Mouse (Mus musculus) lung, postnatal 10 days (tissue): ENCODE results near the gene Micall1.
A peak's percentile ranks its signal among the peaks of the same experiment; 100 is the strongest.

Source experiments
- DNase-seq: peaks from one replicate; pipeline ENCODE4 v3.0.0; 2021

Gene Micall1

GRCm38 (mm10) chr15:79133191-79133661, 24.5 kb downstream of the Micall1 start:
- peak; percentile 70 for DNase-seq

- no peak for DNase-seq
Observed at GRCm38 (mm10) chr15:79134496-79135270, 26.0 kb downstream of the Micall1 start.

GRCm38 (mm10) chr15:79135332-79135731, 26.6 kb downstream of the Micall1 start:
- no peak for DNase-seq

- DNase-seq, result peak; percentile 41
Observed at GRCm38 (mm10) chr15:79135783-79136575, 27.3 kb downstream of the Micall1 start.

- no peak for DNase-seq
Observed at GRCm38 (mm10) chr15:79139640-79140039, 30.9 kb downstream of the Micall1 start.

GRCm38 (mm10) chr15:79140866-79141565, 32.3 kb downstream of the Micall1 start, which contains the start of the genes Polr2f and 1700088E04Rik:
TSS of gene Polr2f (plus strand) at chr15:79141009.
TSS of gene 1700088E04Rik (minus strand) at chr15:79141253.
- peak; percentile 96 for DNase-seq

- DNase-seq, result no peak
Observed at GRCm38 (mm10) chr15:79141566-79141917, 32.8 kb downstream of the Micall1 start.

- DNase-seq, result no peak
Observed at GRCm38 (mm10) chr15:79143316-79143715, 34.6 kb downstream of the Micall1 start.

GRCm38 (mm10) chr15:79144021-79144420, 35.3 kb downstream of the Micall1 start:
- DNase-seq, result no peak

GRCm38 (mm10) chr15:79145522-79145921, 36.8 kb downstream of the Micall1 start:
- DNase-seq, result no peak

GRCm38 (mm10) chr15:79148533-79148932, 39.8 kb downstream of the Micall1 start:
- DNase-seq, result peak; percentile 91

- DNase-seq, result no peak
Observed at GRCm38 (mm10) chr15:79151881-79152280, 43.2 kb downstream of the Micall1 start.

- no peak for DNase-seq
Observed at GRCm38 (mm10) chr15:79152709-79153108, 44.0 kb downstream of the Micall1 start.

- DNase-seq, result no peak
Observed at GRCm38 (mm10) chr15:79155572-79155971, 46.9 kb downstream of the Micall1 start.

GRCm38 (mm10) chr15:79162301-79162700, 53.6 kb downstream of the Micall1 start:
- no peak for DNase-seq

GRCm38 (mm10) chr15:79162822-79163221, 54.1 kb downstream of the Micall1 start:
- no peak for DNase-seq

GRCm38 (mm10) chr15:79164251-79164650, 55.6 kb downstream of the Micall1 start:
- no peak for DNase-seq

GRCm38 (mm10) chr15:79165140-79165539, 56.4 kb downstream of the Micall1 start, which contains the start of gene Sox10:
TSS of gene Sox10 (minus strand) at chr15:79165240.
- DNase-seq, result no peak

- DNase-seq, result no peak
Observed at GRCm38 (mm10) chr15:79166712-79167111, 58.0 kb downstream of the Micall1 start.

GRCm38 (mm10) chr15:79176905-79177304, 68.2 kb downstream of the Micall1 start:
- DNase-seq, result no peak

GRCm38 (mm10) chr15:79185213-79185612, 76.5 kb downstream of the Micall1 start:
- DNase-seq, result peak; percentile 69
